Mouse (Mus musculus): ENCODE measurements around the gene Arhgef1.

DNA sequence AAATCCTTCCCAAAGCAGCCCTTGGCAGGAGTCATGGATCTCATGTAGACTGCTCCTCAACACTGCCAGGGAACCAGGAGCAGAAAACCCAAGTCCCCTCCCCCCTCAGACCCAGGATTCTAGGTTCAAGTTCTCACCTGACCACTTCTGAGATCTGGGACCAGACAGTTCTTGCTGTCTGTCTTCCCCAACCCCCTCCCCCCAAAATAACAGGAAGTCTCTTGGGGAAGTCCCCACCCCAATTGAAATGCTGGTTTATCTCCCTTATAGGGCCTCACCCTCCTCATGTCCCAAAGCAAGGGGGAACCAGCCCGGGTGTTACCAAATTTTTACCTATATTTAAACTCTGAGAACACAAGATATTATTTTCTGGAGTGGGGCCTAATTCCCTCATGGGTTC lies 870 bp upstream of the Arhgef1 start:
- no peak for TF ChIP-seq CTCF (IDR thresholded peaks at IDR 0.05; ENCODE audit: low read depth)
- TF ChIP-seq EP300 (IDR thresholded peaks at IDR 0.05; ENCODE audit: low read depth), result no peak
